Mouse (Mus musculus) cerebellum, postnatal 25 days (tissue): ENCODE measurements at regions not wholly inside any gene's neighbourhood (a gene's known extent, or its start where the extent isn't known, plus 50 kb on each side); places are given as distances from the start of the nearest gene placed in this dataset.

Source experiments
- DNase-seq, 2 experiments: peaks; one replicate each; pipeline ENCODE4 v3.0.0; 2021; ENCODE audit warnings: mixed read lengths in 2 of 2

DNA sequence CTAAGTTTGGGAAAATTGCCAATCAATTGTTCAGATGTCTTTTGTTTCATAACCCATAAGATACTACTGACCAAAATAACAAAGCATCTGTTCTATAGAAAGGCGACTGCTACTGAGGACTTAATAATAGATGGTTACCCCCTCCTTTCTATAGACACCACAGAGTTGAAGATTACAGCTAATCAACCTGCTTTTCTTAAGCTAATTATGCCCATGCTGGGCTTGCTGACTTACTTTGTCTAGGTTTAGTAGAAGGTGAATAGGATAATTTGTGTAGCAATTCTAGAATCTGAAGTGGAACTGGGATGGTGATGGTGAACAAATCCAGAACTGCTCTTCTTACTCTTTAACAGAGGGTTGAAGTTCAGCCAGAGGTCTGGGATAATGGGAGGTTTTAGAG is 53.8 kb upstream of the Tbx18 start:
- no peak for DNase-seq

GRCm38 (mm10) chr9:87811746-87812145 is 80.7 kb upstream of the Tbx18 start:
- no peak for DNase-seq

- DNase-seq: peak; percentile 52 to 60
Measured at GRCm38 (mm10) chr9:87822276-87822675, 91.2 kb upstream of the Tbx18 start.

- DNase-seq: no peak
Measured at GRCm38 (mm10) chr9:87824691-87825230, 93.7 kb upstream of the Tbx18 start.

GRCm38 (mm10) chr9:87843898-87844297 is 112.8 kb upstream of the Tbx18 start:
- peak; percentile 76 to 84 for DNase-seq

- DNase-seq: no peak
Measured at GRCm38 (mm10) chr9:87844453-87844852, 113.4 kb upstream of the Tbx18 start.

DNA sequence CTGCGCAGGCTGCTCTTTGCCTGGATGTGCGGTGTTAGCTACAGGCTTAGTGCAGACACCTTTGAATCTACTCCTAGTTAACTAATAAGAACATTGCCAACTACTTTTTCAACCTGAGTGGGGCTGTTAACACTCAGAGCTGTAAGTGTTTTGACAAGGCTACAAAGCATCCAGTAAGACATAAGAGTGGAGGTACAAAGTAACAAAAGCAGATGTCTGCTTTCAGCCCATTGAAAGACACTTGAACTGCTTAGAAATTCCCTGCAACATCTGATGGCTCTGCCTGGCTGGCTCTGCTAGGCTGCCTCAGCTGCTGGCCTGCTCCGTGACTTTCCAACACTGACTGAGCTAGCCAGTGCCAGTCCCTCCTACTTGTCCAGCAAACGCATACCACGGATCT is 117.8 kb upstream of the Tbx18 start:
- no peak for DNase-seq

DNA sequence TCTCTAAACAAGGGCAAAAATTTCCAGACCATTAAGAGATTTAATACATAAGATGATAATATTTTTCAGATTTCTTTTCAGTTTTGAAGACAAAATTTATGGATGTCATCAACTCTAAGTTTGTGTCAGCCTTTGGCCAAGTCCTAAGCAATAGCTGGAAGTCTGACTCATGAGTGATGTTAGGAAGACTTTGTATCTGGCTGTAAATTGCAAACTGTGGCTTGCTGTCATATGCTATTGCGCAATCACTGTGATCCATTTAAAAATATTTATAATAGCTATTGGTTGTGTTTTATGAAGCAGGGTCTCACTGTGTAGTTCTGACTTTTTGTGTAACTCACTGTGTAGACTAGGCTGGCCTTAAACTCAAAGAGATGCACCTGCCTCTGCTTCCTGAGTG is 119.1 kb upstream of the Tbx18 start:
- DNase-seq: no peak

DNA sequence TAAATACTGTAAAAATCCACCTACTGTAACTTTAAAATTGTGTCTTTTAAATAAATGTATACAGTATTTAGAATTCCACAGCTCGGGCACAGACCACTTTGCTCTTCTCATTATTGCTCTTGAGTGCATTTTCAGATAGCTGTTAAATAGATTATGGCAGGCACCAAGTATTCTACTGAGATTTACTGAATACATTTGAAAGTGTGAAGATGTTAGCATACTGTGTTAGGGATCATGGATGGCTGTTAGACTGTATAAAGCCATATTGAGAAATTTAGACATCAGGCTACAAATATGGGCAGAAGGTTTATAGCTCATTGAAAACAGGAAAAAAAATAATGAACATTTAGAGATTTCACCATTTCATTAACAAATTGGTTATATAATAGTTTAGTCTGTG is 130.5 kb upstream of the Tbx18 start:
- DNase-seq: no peak

GRCm38 (mm10) chr9:87865236-87865635 is 134.2 kb upstream of the Tbx18 start:
- peak; percentile 8 to 10 for DNase-seq

GRCm38 (mm10) chr9:87872384-87872905 is 141.4 kb upstream of the Tbx18 start:
- no peak for DNase-seq

GRCm38 (mm10) chr9:87882587-87882986 is 151.5 kb upstream of the Tbx18 start:
- no peak for DNase-seq

GRCm38 (mm10) chr9:87883069-87883468 is 152.0 kb upstream of the Tbx18 start:
- no peak for DNase-seq

GRCm38 (mm10) chr9:87894051-87894450 is 163.0 kb upstream of the Tbx18 start:
- no peak for DNase-seq

GRCm38 (mm10) chr9:87894596-87894995 is 163.5 kb upstream of the Tbx18 start:
- DNase-seq: no peak

GRCm38 (mm10) chr9:87895526-87895925 is 164.5 kb upstream of the Tbx18 start:
- no peak for DNase-seq

DNA sequence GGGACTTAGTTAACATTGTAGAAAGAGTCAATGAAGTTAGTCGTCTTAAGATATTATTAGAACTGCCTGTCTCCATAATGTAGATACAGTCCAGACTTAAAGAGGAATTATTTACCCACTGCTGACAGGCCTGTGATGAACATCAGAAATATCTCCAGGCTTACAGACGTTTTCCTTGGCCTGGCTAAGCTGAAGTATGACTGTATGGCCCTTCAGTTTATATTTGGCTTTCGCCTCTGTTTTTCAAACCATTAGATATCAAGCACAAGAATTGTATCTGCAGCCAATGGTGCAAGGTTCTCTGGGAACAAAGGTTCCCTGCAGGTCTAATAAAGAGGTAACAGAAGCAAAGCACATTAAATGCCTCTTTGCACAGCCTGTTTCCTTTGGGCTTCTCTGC is 166.3 kb upstream of the Tbx18 start:
- DNase-seq: no peak

- no peak for DNase-seq
Measured at GRCm38 (mm10) chr9:87899368-87899767, 168.3 kb upstream of the Tbx18 start.

- no peak for DNase-seq
Measured at GRCm38 (mm10) chr9:87899800-87900199, 168.7 kb upstream of the Tbx18 start.

GRCm38 (mm10) chr9:87921291-87921690 is 190.2 kb upstream of the Tbx18 start:
- DNase-seq: no peak

GRCm38 (mm10) chr9:87925151-87925550 is 194.1 kb upstream of the Tbx18 start:
- DNase-seq: no peak

DNA sequence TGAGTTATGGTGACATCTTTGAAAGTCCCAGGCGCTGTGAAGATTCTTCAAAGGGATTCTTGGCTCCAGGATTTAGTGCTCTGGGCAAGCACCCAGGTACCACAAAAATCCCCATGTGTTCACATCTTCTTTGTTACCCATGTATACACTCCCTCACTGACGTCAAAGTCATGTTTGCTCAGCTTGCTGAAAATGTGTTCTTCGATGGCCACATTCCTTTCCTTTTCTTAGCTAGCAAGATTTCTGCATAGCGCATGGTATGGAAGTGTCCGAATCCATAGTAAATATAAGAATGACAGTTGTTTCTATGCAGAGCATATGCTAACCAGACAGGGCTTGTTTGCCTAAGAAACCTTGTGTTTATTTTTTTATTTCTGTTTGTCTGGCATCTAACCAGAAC is 202.2 kb upstream of the Tbx18 start:
- no peak for DNase-seq

- no peak for DNase-seq
Measured at GRCm38 (mm10) chr9:87952426-87952825, 221.4 kb upstream of the Tbx18 start.

DNA sequence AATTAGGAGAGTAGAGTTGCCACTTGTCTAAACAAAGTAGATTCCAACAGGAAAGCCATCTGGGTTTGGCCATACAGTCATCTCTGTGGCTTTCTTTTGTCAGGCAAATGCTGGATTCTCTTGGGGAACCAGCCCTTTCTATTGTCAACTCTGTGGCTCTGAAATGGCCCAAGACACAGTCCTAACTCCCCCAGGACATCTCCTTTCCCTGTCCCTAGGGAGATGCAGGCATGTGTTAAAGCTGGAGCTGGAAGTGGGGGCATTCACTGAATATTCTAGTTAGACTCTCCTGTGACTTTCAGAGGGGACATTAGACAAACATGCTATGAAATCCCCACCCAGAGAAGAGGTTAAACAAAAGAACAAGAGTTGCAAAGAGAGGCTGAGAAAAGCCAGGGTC is 223.9 kb upstream of the Tbx18 start:
- no peak for DNase-seq

DNA sequence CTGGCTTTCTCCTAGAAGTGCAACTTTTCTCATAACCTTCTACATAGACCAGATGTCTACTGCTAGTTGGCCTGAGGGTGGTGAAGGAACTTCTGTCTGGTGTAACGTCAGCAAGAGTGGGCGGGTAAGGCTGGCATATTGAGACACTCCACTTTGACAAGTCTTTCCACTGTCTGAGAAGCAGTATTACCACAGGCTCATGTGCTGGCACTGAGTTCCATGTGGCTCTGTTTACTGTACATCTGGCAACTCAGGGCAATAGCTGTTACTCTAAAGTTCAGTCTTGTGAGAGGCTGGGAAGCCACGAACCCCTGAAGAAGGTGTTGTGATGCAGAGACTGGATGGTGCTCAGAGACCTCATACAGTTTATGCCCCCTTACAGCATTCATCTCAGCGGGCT is 230.7 kb upstream of the Tbx18 start:
- DNase-seq: no peak
